Mouse (Mus musculus): ENCODE measurements at regions not wholly inside any gene's neighbourhood (a gene's known extent, or its start where the extent isn't known, plus 50 kb on each side); places are given as distances from the start of the nearest gene placed in this dataset.

- peak; percentile 46 for ATAC-seq (ENCODE audit: insufficient number of reproducible peaks, low FRiP score, low TSS enrichment)
Observed at GRCm38 (mm10) chr1:193449394-193450103, 79.5 kb upstream of the Camk1g start.

GRCm38 (mm10) chr1:193448793-193449393, 78.8 kb upstream of the Camk1g start:
- no peak for ATAC-seq (ENCODE audit: insufficient number of reproducible peaks, low FRiP score, low TSS enrichment)

GRCm38 (mm10) chr1:193447647-193448046, 77.5 kb upstream of the Camk1g start:
- no peak for ATAC-seq (ENCODE audit: insufficient number of reproducible peaks, low FRiP score, low TSS enrichment)

- ATAC-seq (ENCODE audit: insufficient number of reproducible peaks, low FRiP score, low TSS enrichment), result no peak
Observed at GRCm38 (mm10) chr1:193443964-193444676, 74.0 kb upstream of the Camk1g start.

GRCm38 (mm10) chr1:193440512-193440911, 70.4 kb upstream of the Camk1g start:
- ATAC-seq (ENCODE audit: insufficient number of reproducible peaks, low FRiP score, low TSS enrichment), result no peak; the same call in 1 of the 2 replicates

- ATAC-seq (ENCODE audit: insufficient number of reproducible peaks, low FRiP score, low TSS enrichment), result no peak
Observed at GRCm38 (mm10) chr1:193434281-193434680, 64.2 kb upstream of the Camk1g start.

GRCm38 (mm10) chr1:193433493-193434021, 63.5 kb upstream of the Camk1g start:
- ATAC-seq (ENCODE audit: insufficient number of reproducible peaks, low FRiP score, low TSS enrichment), result peak; percentile 60

- no peak for ATAC-seq (ENCODE audit: insufficient number of reproducible peaks, low FRiP score, low TSS enrichment)
Observed at GRCm38 (mm10) chr1:193430231-193430630, 60.1 kb upstream of the Camk1g start.

- ATAC-seq (ENCODE audit: insufficient number of reproducible peaks, low FRiP score, low TSS enrichment), result no peak
Observed at GRCm38 (mm10) chr1:193423653-193424075, 53.6 kb upstream of the Camk1g start.

GRCm38 (mm10) chr1:193422886-193423285, 52.8 kb upstream of the Camk1g start:
- no peak for ATAC-seq (ENCODE audit: insufficient number of reproducible peaks, low FRiP score, low TSS enrichment)

GRCm38 (mm10) chr1:193421820-193422219, 51.7 kb upstream of the Camk1g start:
- no peak for ATAC-seq (ENCODE audit: insufficient number of reproducible peaks, low FRiP score, low TSS enrichment)

- ATAC-seq (ENCODE audit: insufficient number of reproducible peaks, low FRiP score, low TSS enrichment), result no peak
Observed at GRCm38 (mm10) chr1:193421414-193421813, 51.3 kb upstream of the Camk1g start.
